Mouse (Mus musculus): ENCODE measurements around the gene Unk.

DNA sequence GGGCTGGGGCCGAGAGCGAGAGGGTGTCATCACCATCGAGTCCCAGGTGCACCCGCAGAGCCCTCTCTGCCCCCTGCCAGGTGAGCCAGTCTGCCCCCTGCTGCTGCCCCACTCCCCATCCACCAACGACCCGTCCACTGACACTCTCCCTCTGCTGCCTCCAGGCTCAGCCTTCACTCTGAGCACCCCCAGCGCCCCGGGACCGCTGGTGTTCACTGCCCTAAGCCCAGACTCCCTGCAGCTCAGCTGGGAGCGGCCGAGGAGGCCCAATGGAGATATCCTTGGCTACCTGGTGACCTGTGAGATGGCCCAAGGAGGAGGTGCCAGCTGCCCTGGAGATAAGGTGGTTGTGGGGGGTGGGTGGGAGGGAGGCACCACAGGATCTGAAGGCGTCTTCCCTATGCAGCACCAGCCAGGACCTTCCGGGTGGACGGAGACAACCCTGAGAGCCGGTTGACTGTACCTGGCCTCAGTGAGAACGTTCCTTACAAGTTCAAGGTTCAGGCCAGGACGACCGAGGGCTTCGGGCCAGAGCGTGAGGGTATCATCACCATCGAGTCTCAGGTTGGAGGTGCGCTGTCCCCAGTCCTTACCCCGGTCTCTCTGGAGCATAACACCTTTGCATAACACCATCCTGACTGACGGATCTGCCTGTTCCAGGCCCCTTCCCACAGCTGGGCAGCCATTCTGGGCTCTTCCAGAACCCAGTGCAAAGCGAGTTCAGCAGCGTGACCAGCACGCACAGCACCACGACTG, 22.8 kb upstream of the Unk start:
- TF ChIP-seq CTCF (IDR thresholded peaks at IDR 0.05; ENCODE audit: low read depth, low read length) (no peak), POLR2A (IDR thresholded peaks at IDR 0.05; ENCODE audit: borderline replicate concordance, low read depth, low read length) (no peak)
